Mouse (Mus musculus) erythroblast, embryonic 14.5 days (primary cell): Measurements from ENCODE around the gene Glud1.

Source experiments
- GATA1 ChIP-seq: IDR thresholded peaks from 2 replicates; pipeline ENCODE4 v1.6.1; 2012; ENCODE audit warnings: low read length, inconsistent platforms, mixed read lengths
- TAL1 ChIP-seq: IDR thresholded peaks from 3 replicates; pipeline ENCODE4 v1.6.1; 2012; ENCODE audit warnings: low read length, inconsistent platforms, mixed read lengths

DNA sequence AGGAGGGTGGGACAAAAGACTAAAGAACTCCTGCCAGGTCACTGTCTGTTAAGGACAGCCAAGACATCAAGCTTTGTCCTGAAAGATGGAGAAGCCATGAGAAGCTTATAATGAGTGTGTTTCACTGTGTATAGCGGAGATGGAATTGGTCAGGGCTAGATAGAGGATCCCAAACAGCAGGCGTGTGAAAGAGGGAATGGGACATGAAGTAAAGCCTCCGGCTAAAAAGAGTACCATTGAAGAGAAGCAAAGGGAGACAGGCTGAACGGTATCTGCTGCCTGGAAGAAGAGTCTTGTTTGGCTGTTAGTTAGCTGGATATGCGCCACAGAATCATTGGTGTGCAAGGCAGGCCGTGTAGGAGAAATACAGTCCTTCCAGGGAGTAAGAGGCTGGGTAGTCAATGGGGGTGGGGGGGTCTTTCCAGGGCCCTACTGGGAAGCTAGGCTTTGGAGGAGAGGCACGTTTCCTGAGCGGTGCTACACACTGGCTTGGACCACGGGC, 20.2 kb downstream of the Glud1 start:
- TF ChIP-seq GATA1: no peak
- TF ChIP-seq TAL1: no peak
